Mouse (Mus musculus): ENCODE data around the gene Mc1r.
"Not testable (repeated sequence)": the region's sequence is repeated elsewhere in the genome, so short reads cannot be mapped to it uniquely, and the experiment has no call there.

DNA sequence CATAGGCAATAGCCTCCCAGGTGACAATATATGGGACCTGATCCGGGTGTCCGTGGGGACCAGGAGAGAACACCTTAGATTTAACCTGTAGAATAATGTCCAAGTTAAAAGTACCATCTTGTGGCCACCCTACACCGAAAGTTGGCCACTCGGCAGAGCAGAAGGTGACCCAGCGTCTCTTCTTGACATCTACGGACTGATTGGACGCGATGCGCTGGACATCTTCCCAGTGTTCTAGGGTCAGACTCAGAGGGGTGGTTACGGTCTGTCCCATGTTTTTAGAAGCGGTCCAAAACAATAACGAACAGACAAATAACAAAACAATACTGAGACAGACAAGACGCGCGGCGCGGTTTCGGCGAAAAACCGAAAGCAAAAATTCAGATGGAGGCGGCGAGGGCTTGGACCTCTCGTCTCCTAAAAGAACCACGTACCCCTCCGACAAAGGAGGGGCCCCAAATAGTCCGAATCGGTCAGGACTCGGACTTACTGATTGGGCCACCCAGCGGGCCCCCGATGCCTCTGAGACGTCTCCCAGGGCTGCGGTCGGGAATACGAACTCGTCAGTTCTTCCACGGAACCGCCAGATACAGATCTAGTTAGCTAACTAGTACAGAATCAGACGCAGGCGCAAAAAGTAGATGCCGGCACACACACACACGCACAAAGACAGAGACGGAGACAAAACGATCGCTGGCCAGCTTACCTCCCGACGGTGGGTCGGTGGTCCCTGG lies 26.5 kb downstream of the Mc1r start:
- TF ChIP-seq CHD2 (IDR thresholded peaks at IDR 0.05; ENCODE audit: low read length); CTCF (IDR thresholded peaks at IDR 0.05 in 2 of 3, conservative IDR thresholded peaks at IDR 0.05 in 1 of 3; ENCODE audit: control insufficient read depth in 1 of 3, insufficient read depth in 1 of 3, low read depth in 2 of 3, low read length in 3 of 3, poor library complexity in 1 of 3, severe bottlenecking in 1 of 3); ZKSCAN1 (IDR thresholded peaks at IDR 0.05; ENCODE audit: low read depth, low read length); SMC3 (IDR thresholded peaks at IDR 0.05; ENCODE audit: low read depth, low read length); BHLHE40 (IDR thresholded peaks at IDR 0.05; ENCODE audit: borderline replicate concordance, low read depth, low read length); EP300 (IDR thresholded peaks at IDR 0.05; ENCODE audit: low read depth in 1 of 2, low read length in 2 of 2); NELFE (IDR thresholded peaks at IDR 0.05; ENCODE audit: low read depth, low read length); GATA1 (IDR thresholded peaks at IDR 0.05; ENCODE audit: low read depth, low read length); POLR2A (IDR thresholded peaks at IDR 0.05; ENCODE audit: control insufficient read depth in 1 of 2, insufficient read depth in 1 of 2, low read depth in 1 of 2, low read length in 2 of 2, poor library complexity in 1 of 2); MXI1 (IDR thresholded peaks at IDR 0.05; ENCODE audit: low read depth, low read length): not testable (repeated sequence)
